Mouse (Mus musculus) hindbrain, postnatal 0 days (tissue): ENCODE results near the gene Plcg1. TPM values are rescaled to one million over a fixed set of nuclear protein-coding genes. Genes with fewer than 3 reads are reported as not detected.

Experiments
- ATAC-seq: fragments of 200-750 bp; cut with Nextera tagmentation; 2 replicates; pipeline ENCODE4 v1.8.0; 2017; ENCODE audit warnings: mild to moderate bottlenecking, moderate TSS enrichment, moderate library complexity
- DNase-seq: peaks from one replicate; pipeline ENCODE4 v3.0.0-alpha.2; 2015; ENCODE audit warnings: low spot score
- H3K27ac ChIP-seq: fragments of 300-500 bp; sonication (generic); 2 replicates; pipeline ENCODE4 v1.5.1; 2014; ENCODE audit warnings: mild to moderate bottlenecking
- H3K27me3 ChIP-seq: fragments of 300-500 bp; sonication (generic); 2 replicates; pipeline ENCODE4 v1.6.1; 2014; ENCODE audit warnings: low read length, mixed read lengths; ENCODE audit not compliant: insufficient read depth
- H3K36me3 ChIP-seq: fragments of 300-500 bp; sonication (generic); 2 replicates; pipeline ENCODE4 v1.6.1; 2014; ENCODE audit warnings: low read length, mixed read lengths; ENCODE audit not compliant: insufficient read depth
- H3K4me1 ChIP-seq: fragments of 300-500 bp; sonication (generic); 2 replicates; pipeline ENCODE4 v1.6.1; 2014; ENCODE audit warnings: antibody characterized with exemption, low read length, mixed read lengths; ENCODE audit not compliant: insufficient read depth
- H3K4me2 ChIP-seq: fragments of 300-500 bp; sonication (generic); 2 replicates; pipeline ENCODE4 v1.6.1; 2014; ENCODE audit warnings: low read depth, mild to moderate bottlenecking, low read length, moderate library complexity, mixed read lengths
- H3K4me3 ChIP-seq: fragments of 300-500 bp; sonication (generic); 2 replicates; pipeline ENCODE4 v1.5.1; 2014; ENCODE audit warnings: low read length
- H3K9ac ChIP-seq: fragments of 300-500 bp; sonication (generic); replicated peaks from 2 replicates; pipeline ENCODE4 v1.6.1; 2014; ENCODE audit warnings: mild to moderate bottlenecking, low read length, moderate library complexity, mixed read lengths
- H3K9me3 ChIP-seq: fragments of 300-500 bp; sonication (generic); 2 replicates; pipeline ENCODE4 v1.6.1; 2016; ENCODE audit warnings: low read length, mixed read lengths
- CTCF ChIP-seq: IDR thresholded peaks from 2 replicates; pipeline ENCODE4 v1.5.1; 2016; ENCODE audit warnings: antibody characterized with exemption, control low read depth, low read depth
- WGBS: fragments of 180-500 bp; shearing (Covaris S2); extraction: QIAGEN DNeasy Blood & Tissue Kit; methylation state at CpG from one replicate; pipeline ENCODE4 v1.1.7; 2014; 5-methylcytosine and 5-hydroxymethylcytosine counted together
- polyA plus RNA-seq: library from polyadenylated mRNA; unstranded; fragments of >200 nt; fragmentation: Nextera tagmentation; extraction: Ambion mirVana; gene quantifications from 2 replicates; pipeline ENCODE4 v1.2.1, GENCODE M21; 2015
- total RNA-seq: library from RNA; depleted of rRNA; stranded (reverse); fragments of >200 nt; gene quantifications from 2 replicates; pipeline ENCODE4 v1.2.3, GENCODE M21; 2014; rRNA removed

Gene Plcg1
- total and polyA plus RNA-seq, 2 experiments from 2014 or later: 40.5 to 111 TPM

- no peak overlapping the region for H3K4me2 ChIP-seq
- DNase-seq: no peak
- no peak overlapping the region for H3K4me3 ChIP-seq
- no peaks in the 10 kb centered on the region for H3K36me3 ChIP-seq
- no peaks in the 10 kb centered on the region for H3K9me3 ChIP-seq
- TF ChIP-seq CTCF: no peak
- H3K9ac ChIP-seq: no peak overlapping the region
- 97% methylated on average over 1 of the region's 1 CpGs for WGBS
- H3K27ac ChIP-seq: no peak overlapping the region
- H3K4me1 ChIP-seq: no peaks in the 10 kb centered on the region
- no peaks in the 10 kb centered on the region for H3K27me3 ChIP-seq
- no peak for ATAC-seq
Measured at GRCm38 (mm10) chr2:160800967-160801366, 69.9 kb downstream of the Plcg1 start.

- no peak overlapping the region for H3K4me2 ChIP-seq
- no peak overlapping the region for H3K4me3 ChIP-seq
- ATAC-seq: no peak
- no peaks in the 10 kb centered on the region for H3K9me3 ChIP-seq
- TF ChIP-seq CTCF: no peak
- H3K9ac ChIP-seq: no peak overlapping the region
- H3K4me1 ChIP-seq: no peaks in the 10 kb centered on the region
- DNase-seq: no peak
- H3K27ac ChIP-seq: no peak overlapping the region
- no peaks in the 10 kb centered on the region for H3K27me3 ChIP-seq
- 71% methylated on average over 3 of the region's 3 CpGs for WGBS
- no peaks in the 10 kb centered on the region for H3K36me3 ChIP-seq
Measured at GRCm38 (mm10) chr2:160802326-160802725, 71.2 kb downstream of the Plcg1 start.

- DNase-seq (peak; percentile 54), ATAC-seq (peak; percentile 68; the same call in 1 of the 2 replicates)
- Histone ChIP-seq H3K36me3 (no peaks in the 10 kb centered on the region), H3K27ac (peak overlapping the region; percentile 74), H3K4me3 (no peak overlapping the region), H3K9ac (no peak overlapping the region), H3K27me3 (no peaks in the 10 kb centered on the region), H3K4me2 (no peak overlapping the region), H3K4me1 (no peaks in the 10 kb centered on the region), H3K9me3 (no peaks in the 10 kb centered on the region)
- WGBS: 41% methylated on average over 4 of the region's 4 CpGs
- TF ChIP-seq CTCF: no peak
Measured at GRCm38 (mm10) chr2:160804794-160805527, 73.9 kb downstream of the Plcg1 start.

- Histone ChIP-seq H3K4me1 (no peaks in the 10 kb centered on the region), H3K36me3 (no peaks in the 10 kb centered on the region), H3K4me3 (no peak overlapping the region), H3K4me2 (no peak overlapping the region), H3K27me3 (no peaks in the 10 kb centered on the region), H3K9me3 (no peaks in the 10 kb centered on the region), H3K27ac (peak overlapping the region; percentile 70), H3K9ac (no peak overlapping the region)
- TF ChIP-seq CTCF: no peak
- WGBS: 59% methylated on average over 3 of the region's 3 CpGs
- DNase-seq (peak; percentile 50), ATAC-seq (0 out of 2 replicates have a peak, but pooled peaks have one; percentile 35)
Measured at GRCm38 (mm10) chr2:160806091-160806521, 75.0 kb downstream of the Plcg1 start.

- ATAC-seq (no peak), DNase-seq (no peak)
- no peaks in the 10 kb centered on the region for H3K9me3 ChIP-seq
- H3K4me3 ChIP-seq: no peak overlapping the region
- H3K27me3 ChIP-seq: no peaks in the 10 kb centered on the region
- no peak overlapping the region for H3K27ac ChIP-seq
- no peaks in the 10 kb centered on the region for H3K36me3 ChIP-seq
- no peak overlapping the region for H3K4me2 ChIP-seq
- no peaks in the 10 kb centered on the region for H3K4me1 ChIP-seq
- no peak overlapping the region for H3K9ac ChIP-seq
- no peak for TF ChIP-seq CTCF
Measured at GRCm38 (mm10) chr2:160810376-160810775, 79.3 kb downstream of the Plcg1 start.

GRCm38 (mm10) chr2:160810802-160811201, 79.7 kb downstream of the Plcg1 start:
- Histone ChIP-seq H3K4me3 (no peak overlapping the region), H3K9ac (no peak overlapping the region), H3K36me3 (no peaks in the 10 kb centered on the region), H3K27me3 (no peaks in the 10 kb centered on the region), H3K27ac (no peak overlapping the region), H3K9me3 (no peaks in the 10 kb centered on the region), H3K4me2 (no peak overlapping the region), H3K4me1 (no peaks in the 10 kb centered on the region)
- DNase-seq (no peak), ATAC-seq (no peak)
- 93% methylated on average over 1 of the region's 1 CpGs for WGBS
- TF ChIP-seq CTCF: no peak

Other genes with a start within 250 kb of the Plcg1 start
- 22.2 and 28.8 TPM in 2 replicates for gene Top1, start 85.4 kb upstream of the Plcg1 start, total RNA-seq
- 44.9 and 50.7 TPM in 2 replicates for gene Top1, start 85.4 kb upstream of the Plcg1 start, polyA plus RNA-seq
- 42.5 and 53.0 TPM in 2 replicates for gene Zhx3, start 141.7 kb downstream of the Plcg1 start, total RNA-seq
- gene Zhx3, start 141.7 kb downstream of the Plcg1 start, polyA plus RNA-seq: 17.2 and 18.9 TPM in 2 replicates
- gene Lpin3, start 149.4 kb downstream of the Plcg1 start, total RNA-seq: 1.4 and 1.9 TPM in 2 replicates
- 0.60 and 0.79 TPM in 2 replicates for gene Lpin3, start 149.4 kb downstream of the Plcg1 start, polyA plus RNA-seq
- 2.0 and 3.1 TPM in 2 replicates for gene Emilin3, start 181.0 kb downstream of the Plcg1 start, total RNA-seq
- gene Emilin3, start 181.0 kb downstream of the Plcg1 start, polyA plus RNA-seq: 0.39 and 0.54 TPM in 2 replicates